Mouse (Mus musculus): ENCODE data around the gene Smim1. TPM values are rescaled to one million over a fixed set of nuclear protein-coding genes. Genes with fewer than 3 reads are reported as not detected.
A peak's percentile ranks its signal among the peaks of the same experiment; 100 is the strongest.

The Smim1 gene
- total RNA-seq, 2 experiments from 2014 or later = 5.4 to 9.6 TPM

DNA sequence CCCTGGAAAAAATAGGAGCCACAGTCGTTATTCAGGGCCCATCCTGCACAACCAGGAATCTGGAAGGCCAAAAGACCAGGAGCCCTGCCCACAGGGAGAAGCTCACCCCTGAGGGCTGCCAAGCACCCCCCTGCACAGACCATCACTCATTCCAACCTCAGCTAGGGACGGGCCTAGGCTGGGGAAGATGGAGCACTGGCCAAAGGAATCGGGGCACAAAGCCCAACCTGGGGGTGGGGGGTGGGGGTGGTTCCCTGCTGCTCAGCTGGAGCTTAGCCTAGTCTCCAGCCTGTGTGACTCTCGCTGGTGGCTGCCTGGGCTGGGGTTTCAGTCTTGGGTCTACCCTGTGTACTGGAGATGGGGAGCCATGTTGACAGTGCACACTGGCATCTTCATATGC lies 3.2 kb downstream of the Smim1 start:
- ATAC-seq (replicated peaks; ENCODE audit: low FRiP score, poor library complexity, severe bottlenecking) = no peak

DNA sequence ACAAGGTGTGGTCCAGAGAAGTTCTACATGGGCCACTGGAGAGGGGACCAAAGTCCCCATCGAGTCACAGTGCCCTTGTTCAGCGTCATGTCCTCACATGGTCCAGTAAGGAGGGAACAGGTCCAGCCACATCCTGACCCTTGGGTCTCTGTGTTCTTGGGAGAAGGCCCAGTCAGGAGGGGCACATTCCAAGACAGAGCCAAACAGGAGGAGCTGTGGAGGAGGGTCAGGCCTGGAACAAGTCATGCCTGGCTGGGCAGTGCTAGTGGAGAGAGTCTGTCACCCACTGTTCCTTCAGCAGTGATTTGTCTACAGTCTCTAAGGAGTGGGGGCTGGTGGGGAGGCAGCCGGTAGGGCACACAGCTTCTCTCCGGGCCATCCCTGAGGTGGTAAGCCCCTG lies 3.6 kb downstream of the Smim1 start:
- no peak for ATAC-seq (replicated peaks; ENCODE audit: low FRiP score, poor library complexity, severe bottlenecking)

DNA sequence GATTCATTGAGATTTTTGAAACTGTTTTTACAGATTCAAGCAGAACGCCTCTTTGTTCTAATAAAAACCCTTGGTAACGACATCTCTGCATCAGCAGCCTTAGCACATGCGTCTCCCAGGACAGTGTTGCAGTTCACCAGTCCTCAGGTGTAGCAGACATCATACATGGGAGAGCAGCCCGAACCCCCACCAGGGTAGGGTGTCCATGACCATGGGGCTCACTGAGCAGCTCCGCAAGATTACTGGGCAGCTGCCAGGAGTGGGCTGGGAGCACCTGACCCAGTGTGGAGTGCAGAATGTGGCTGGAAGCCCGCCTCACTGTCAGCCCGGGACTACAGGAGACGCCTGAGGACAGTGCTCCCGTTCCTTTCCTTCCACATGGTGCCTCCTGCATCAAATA lies 4.6 kb downstream of the Smim1 start:
- ATAC-seq (replicated peaks; ENCODE audit: low FRiP score, poor library complexity, severe bottlenecking) = no peak

DNA sequence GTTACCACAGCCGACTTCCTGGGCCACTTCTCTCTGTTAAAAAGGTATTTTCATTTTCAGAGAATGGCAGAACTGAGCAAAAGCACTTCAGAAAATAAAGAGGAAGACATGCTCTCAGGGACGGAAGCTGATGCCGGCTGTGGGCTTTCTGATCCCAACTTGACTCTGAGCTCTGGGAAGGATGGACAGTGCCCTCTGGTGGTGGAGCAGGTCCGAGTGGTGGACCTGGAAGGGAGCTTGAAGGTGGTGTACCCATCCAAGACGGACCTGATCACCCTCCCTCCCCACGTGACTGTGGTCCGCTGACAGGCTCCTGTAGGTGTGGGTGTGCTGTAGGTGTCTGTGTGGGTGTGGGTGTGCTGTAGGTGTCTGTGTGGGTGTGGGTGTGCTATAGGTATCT lies 6.5 kb downstream of the Smim1 start:
- no peak for ATAC-seq (replicated peaks; ENCODE audit: low FRiP score, poor library complexity, severe bottlenecking)

DNA sequence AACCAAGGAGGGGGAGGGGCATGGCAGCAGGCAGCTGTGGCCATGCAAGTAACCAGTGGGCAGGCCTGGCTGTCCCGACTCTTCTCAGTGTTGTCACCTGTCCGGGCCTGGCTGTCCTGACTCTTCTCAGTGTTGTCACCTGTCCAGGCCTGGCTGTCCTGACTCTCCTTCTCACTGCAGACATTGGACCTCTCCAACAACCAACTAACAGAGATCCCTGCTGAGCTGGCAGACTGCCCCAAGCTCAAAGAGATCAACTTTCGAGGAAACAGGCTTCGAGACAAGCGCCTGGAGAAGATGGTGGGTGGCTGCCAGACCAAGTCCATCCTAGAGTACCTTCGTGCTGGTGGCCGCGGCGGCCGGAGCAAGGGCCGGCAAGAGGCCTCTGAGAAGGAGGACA lies 10.6 kb downstream of the Smim1 start:
- ATAC-seq (replicated peaks; ENCODE audit: low FRiP score, poor library complexity, severe bottlenecking) = no peak

DNA sequence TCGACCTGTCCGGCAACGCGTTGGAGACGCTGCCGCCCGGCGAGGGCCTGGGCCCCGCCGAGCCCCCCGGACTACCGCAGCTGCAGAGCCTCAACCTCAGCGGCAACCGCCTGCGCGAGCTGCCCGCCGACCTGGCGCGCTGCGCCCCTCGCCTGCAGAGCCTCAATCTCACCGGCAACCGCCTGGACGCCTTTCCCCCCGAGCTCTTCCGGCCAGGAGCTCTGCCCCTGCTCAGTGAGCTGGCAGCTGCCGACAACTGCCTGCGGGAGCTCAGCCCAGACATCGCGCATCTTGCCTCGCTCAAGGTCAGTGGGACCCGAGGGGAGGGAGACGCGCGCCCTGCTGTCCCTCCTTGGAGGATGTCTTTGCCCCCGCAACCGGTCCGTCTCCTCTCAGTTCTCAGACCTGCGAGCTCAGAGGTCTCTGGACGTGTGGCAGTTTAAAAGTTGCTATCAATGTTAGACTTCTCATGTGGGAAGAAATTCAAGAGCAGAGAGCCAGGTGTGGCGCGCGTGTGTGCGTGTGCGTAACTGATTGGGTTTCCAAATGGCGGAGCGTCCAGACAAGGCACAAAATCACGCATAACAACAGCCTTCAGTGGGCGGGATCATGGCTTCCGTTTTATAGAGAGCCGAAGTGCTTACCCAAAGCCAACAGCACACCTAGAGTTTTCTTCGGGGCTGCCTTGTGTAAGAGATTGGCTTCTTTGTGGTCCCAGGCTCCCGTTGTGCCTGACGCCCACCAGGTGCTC lies 13.7 kb downstream of the Smim1 start:
- no peak for ATAC-seq (replicated peaks; ENCODE audit: low FRiP score, poor library complexity, severe bottlenecking)

DNA sequence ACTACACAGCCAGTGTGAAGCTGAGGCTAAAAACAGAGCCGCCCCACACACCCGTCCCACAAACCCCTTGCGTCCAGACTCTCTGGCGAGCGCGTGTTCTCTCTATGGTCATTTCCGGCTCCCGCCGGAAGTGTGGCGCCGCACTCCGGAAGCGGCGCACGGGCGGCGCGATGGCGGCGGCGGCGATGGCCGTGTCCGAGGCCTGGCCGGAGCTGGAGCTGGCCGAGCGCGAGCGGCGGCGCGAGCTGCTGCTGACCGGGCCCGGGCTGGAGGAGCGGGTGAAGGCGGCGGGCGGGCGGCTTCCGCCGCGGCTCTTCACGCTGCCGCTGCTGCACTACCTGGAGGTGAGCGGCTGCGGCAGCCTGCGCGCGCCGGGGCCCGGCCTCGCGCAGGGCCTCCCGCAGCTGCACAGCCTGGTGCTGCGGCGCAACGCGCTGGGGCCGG lies 14.4 kb downstream of the Smim1 start, which contains the start of gene Lrrc47:
Lrrc47 (plus strand) TSS at position 86 of the 444 bp plus-strand sequence.
- peak; percentile 91 for ATAC-seq (replicated peaks; ENCODE audit: low FRiP score, poor library complexity, severe bottlenecking)

DNA sequence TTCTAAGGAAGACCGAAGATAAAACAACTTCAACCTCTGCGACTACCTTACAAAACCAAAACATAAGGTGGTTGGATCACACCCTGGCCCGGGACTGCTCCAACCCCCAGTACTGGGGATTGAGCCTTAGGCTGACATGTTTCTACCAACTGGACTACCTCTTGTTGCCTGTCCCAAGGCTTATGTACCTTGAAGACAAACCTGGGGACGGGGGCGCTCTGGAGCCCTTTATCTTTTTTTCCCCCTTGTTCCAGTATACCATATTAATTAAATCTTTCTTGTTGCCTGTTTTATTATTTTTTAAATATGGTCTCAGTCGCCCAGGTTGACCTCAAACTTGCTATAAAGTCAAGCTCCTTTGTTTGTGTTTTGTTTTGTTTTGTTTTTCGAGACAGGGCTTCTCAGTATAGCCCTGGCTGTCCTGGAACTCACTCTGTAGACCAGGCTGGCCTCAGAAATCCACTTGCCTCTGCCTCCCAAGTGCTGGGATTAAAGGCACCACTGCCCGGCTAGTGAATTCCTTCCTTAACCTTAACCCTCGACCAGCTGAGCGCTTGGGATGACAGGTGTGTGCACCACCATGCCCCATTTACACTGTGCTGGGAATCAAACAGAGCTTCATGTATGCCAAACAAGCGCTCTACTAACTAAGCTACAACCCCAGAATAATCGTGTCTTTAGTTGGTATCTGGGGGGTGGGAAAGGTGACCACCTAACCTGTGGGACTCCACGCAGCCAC lies 15.0 kb downstream of the Smim1 start:
- no peak for ATAC-seq (replicated peaks; ENCODE audit: low FRiP score, poor library complexity, severe bottlenecking)

DNA sequence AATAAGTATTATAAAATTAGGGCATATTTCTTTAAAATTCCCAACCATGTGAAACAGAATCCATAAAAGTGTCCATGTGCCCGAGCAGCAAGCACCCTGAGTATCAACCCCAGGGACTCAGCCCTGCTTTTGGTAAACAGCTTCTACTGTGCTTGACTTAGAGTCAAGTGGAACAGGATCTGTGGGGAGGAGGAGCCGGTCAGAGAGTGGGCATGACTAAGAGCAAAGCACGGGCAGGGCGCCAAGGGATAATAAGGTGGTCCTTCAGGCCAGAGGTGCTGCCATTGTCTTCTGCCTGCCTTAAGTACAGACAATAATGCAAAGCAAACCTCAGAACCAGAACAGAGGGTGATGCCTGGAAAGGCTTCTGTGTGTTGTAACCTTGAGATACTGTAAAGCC lies 18.3 kb downstream of the Smim1 start:
- ATAC-seq (replicated peaks; ENCODE audit: low FRiP score, poor library complexity, severe bottlenecking) = no peak

DNA sequence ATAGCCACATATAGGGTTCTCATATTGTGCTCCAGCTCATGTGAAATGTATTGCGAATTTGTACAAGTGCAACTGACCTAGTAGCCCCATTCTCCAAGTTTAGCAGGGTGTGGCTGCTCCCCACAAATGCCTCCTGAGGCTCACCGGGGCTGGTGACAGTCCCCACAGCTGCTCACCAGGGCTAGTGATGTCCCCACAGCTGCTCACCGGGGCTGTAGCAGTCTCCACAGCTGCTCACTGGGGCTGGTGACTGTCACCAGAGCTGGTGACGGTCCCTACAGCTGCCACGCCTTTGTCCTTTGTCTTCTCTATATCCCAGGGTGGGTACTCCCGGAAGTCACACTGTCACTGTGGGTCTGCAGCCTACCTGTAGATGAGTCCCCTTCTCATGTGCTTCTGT lies 19.8 kb downstream of the Smim1 start:
- no peak for ATAC-seq (replicated peaks; ENCODE audit: low FRiP score, poor library complexity, severe bottlenecking)

DNA sequence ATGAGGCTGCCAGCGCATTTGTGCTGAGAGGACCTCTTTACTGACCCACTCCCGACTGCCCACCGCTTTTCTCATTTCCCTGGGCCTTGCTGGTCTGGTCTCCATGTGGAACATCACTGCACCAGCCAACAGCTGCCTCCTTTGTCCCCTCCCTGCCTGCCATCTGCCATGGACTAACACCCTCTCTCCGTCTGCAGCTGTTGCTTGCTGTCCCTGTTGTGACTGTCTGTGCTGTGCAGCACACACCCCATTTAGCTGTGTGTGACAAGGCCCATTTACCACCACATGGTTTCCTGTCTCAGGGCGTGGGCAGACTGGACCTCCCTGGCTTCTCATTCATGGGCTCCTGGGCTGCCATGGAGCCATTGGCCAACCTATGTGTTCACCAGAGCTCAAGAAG lies 20.5 kb downstream of the Smim1 start:
- ATAC-seq (replicated peaks; ENCODE audit: low FRiP score, poor library complexity, severe bottlenecking) = no peak

DNA sequence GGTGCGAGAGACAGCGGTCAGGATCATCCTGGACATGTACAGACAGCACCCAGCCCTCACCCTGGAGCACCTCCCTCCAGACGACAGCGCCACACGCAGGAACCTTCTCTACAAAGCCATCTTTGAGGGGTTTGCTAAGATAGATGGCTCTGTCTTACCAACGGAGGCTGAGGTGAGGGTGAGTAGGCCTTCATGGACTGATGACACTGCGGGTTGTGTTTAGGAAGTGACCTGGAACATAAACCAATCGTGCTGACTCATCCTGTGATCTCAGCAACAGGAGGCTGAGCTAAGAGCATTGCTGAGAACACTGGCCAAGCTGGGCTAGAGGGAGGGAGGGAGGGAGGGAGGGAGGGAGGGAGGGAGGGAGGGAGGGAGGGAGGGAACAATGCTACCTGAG lies 32.5 kb downstream of the Smim1 start:
- no peak for ATAC-seq (replicated peaks; ENCODE audit: low FRiP score, poor library complexity, severe bottlenecking)

DNA sequence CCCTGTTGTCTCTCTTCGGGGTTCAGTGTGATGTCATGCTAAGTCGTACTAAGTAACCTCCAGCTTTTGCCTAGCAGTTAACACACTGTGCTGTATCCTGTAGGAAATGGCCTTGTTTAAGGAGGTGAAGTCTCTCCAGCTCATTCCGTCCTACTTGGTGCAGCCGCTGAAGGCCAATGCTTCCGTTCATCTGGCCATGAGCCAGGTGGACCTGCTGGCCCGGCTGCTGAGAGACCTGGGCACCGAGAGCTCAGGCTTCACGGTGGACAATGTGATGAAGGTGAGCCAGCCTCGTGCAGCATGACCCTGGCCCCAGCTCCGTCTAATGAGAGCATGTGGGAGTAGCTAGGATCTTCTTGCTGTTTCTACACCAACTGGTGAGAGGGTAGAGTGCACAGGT lies 33.3 kb downstream of the Smim1 start:
- ATAC-seq (replicated peaks; ENCODE audit: low FRiP score, poor library complexity, severe bottlenecking) = no peak

DNA sequence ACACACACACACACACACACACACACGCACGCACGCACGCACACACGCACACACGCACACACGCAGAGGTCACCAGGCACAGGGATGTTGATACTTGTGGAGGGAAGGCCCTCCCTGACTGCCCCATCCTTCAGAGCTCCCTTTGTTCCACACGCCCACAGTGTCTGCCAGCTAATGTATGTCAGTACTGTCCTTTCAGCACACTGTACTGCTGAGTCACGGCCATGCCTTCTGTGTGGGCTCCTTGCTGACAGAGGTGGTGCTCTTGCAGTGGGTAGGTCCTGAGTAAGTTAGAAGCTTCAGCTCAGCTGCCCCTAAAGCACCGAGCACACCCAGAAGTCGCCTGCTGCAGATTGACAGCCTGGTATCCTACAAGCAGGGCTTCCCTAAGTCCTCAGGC lies 45.6 kb downstream of the Smim1 start:
- no peak for ATAC-seq (replicated peaks; ENCODE audit: low FRiP score, poor library complexity, severe bottlenecking)

DNA sequence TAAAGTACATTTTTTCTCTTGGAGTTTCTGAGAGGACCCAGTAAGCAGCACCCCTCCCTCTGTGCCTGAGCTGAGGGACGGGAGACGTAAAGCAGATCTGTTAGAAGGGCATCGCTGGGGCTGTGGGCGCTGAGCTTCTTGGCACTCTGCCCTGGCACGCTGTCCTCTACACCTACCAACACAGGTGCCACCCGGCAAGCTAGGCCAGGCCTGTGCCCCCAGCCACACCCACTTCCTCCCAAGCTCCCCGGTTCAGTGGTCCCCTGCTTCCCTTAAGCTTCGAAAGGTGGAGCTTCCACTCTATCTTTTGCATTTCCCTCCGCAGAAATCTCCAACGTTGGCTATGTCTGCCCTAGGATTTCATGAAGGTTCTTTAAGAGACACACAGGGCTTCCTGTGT lies 46.8 kb downstream of the Smim1 start:
- no peak for ATAC-seq (replicated peaks; ENCODE audit: low FRiP score, poor library complexity, severe bottlenecking)

DNA sequence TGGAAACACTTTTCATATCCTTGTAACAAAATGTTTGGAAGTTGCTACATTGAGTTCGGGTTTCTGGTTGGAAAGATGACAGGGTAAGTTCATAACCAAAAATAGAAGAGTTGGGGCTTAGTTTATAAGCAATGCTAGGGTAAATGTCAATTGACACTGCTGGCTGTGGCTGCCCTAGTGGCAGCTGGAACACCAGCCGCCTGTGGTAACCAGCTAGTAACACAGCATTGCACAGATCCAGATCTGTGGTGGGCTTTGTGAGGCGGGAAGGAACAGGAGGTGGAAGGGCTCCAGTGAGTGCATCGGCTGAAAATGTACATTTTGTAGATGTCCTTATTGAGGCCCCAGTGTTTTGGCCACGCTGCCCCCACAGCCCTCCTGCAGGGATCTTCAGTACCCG lies 50.3 kb downstream of the Smim1 start:
- ATAC-seq (replicated peaks; ENCODE audit: low FRiP score, poor library complexity, severe bottlenecking) = no peak

DNA sequence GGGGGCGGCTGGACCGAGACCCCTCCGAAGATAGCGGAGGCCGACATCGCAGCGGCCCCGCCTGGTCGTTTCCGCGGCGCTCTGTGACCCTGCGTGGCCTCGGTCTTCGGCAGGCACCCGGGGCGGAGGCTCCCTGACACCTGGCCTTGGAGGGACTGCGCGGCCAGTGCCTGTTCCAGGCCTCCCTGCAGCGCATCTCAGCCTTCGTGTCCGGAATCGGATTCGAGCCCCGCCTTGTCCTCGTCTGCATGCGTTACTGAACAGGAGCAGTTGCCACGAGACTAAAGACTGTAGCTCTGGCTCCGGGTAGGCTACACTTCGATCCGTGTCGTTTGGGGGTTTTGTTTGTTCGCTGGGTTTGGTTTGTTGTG lies 50.8 kb downstream of the Smim1 start:
- ATAC-seq (replicated peaks; ENCODE audit: low FRiP score, poor library complexity, severe bottlenecking) = peak; percentile 38

DNA sequence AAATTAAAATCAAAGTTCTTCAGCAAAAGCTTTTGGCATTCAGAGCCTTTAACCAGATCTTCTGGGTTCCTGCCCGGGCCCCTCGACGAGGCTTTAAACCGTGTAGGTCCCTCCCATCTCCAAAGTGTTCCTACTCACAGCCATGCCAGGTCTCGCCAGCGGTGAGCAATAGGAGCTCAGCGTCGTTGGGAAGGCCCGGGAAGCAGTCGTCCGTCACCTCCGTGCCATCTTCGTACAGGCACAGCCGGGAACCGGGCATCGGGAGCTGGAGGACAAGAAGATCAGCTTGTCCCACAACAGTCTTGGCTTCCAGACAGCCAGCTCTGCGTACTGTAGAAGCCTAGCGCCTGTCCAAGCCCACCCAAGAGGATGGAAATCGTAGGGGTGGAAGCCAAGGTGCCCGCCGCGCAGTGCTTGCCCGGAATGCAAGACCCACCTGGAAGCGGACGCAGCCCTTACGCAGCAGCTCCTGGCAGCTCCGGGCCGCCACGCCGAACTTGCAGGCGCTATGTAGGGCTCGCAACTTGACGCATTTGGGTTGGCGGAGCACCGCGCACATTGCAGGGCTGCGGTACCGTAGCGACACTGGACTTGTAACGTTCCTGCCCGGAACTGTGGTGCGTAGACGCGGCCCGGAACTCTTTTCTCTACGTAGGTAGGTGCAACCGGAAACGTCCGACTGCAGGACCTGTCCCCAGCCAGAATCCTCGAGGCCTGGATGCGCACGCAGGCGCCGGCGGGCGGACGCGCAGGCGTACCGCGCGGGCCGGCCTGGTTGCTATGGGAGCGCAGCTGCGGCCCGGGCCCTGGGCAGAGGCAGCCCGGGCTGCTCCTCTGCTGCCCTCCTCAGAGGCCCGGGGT lies 51.4 kb downstream of the Smim1 start, which contains the start of the genes Dffb and Cep104:
Dffb (minus strand) TSS at position 696 of the 861 bp plus-strand sequence.
Cep104 (plus strand) TSS at position 764 of the 861 bp plus-strand sequence.
- peak; percentile 94 for ATAC-seq (replicated peaks; ENCODE audit: low FRiP score, poor library complexity, severe bottlenecking)

Data from erythroblast, adult 5-6 weeks (primary cell).